10 mouse cellular contexts compared by ENCODE assay signal in genomic region chr16:85898391-85898790, GRCm38 (mm10). TPM values are rescaled to one million over a fixed set of nuclear protein-coding genes. Genes with fewer than 3 reads are reported as not detected.
DNase-seq lines count a peak whose midpoint lies in the region; ATAC-seq and TF ChIP-seq lines count a peak whose summit lies in the region.
"Had no signal": no experiment of that assay in that cellular context is flagged by ENCODE, and none has a peak within 500 bp of the region (broad histone marks: within the 10 kb centered on the region; RNA-seq: fewer than 3 reads in every experiment).

No protein-coding gene starts in this region.

- 0 out of 2 replicates have a peak overlapping the region, but pooled peaks have one; percentile 97 for H3K4me2 ChIP-seq in forebrain, embryonic 15.5 days (replicated peaks)
- no peak overlapping the region for H3K4me2 ChIP-seq in forebrain, postnatal 0 days (ENCODE audit: low read depth)
- peak overlapping the region; percentile 95 for H3K4me2 ChIP-seq in kidney, embryonic 15.5 days
- peak overlapping the region; percentile 94 for H3K4me2 ChIP-seq in neural tube, embryonic 14.5 days (ENCODE audit: low read depth, low read length)

- 77% methylated on average over 4 of the region's 4 CpGs for WGBS in forebrain, embryonic 15.5 days
- WGBS in forebrain, postnatal 0 days, result 76% methylated on average over 4 of the region's 4 CpGs
- 42% methylated on average over 4 of the region's 4 CpGs for WGBS in kidney, embryonic 15.5 days
- WGBS in neural tube, embryonic 14.5 days, result 61% methylated on average over 4 of the region's 4 CpGs

- H3K27ac ChIP-seq in forebrain, embryonic 15.5 days (replicated peaks), result no peak overlapping the region
- H3K27ac ChIP-seq in forebrain, postnatal 0 days (ENCODE audit: low read depth, low read length), result no peak overlapping the region
- H3K27ac ChIP-seq in kidney, embryonic 15.5 days, result no peak overlapping the region
- no peak overlapping the region for H3K27ac ChIP-seq in neural tube, embryonic 14.5 days (ENCODE audit: low read depth, low read length)

- H3K9ac ChIP-seq in forebrain, embryonic 15.5 days (replicated peaks), result no peak overlapping the region
- H3K9ac ChIP-seq in forebrain, postnatal 0 days, result no peak overlapping the region
- H3K9ac ChIP-seq in kidney, embryonic 15.5 days, result no peak overlapping the region
- no peak overlapping the region for H3K9ac ChIP-seq in neural tube, embryonic 14.5 days (replicated peaks; ENCODE audit: low read depth, low read length)

- no peaks in the 10 kb centered on the region for H3K36me3 ChIP-seq in forebrain, embryonic 15.5 days
- H3K36me3 ChIP-seq in forebrain, postnatal 0 days (ENCODE audit: insufficient read depth), result no peaks in the 10 kb centered on the region
- no peaks in the 10 kb centered on the region for H3K36me3 ChIP-seq in kidney, embryonic 15.5 days
- no peaks in the 10 kb centered on the region for H3K36me3 ChIP-seq in neural tube, embryonic 14.5 days (ENCODE audit: control insufficient read depth, insufficient read depth, low read length)

- DNase-seq in forebrain, postnatal 0 days, result no peak
- DNase-seq in gastrocnemius, adult 8-10 months (ENCODE audit: low spot score in 2 of 2), result peak; percentile 48 to 65
- DNase-seq in spleen, adult 12 weeks (ENCODE audit: low spot score), result no peak
- DNase-seq in yolk sac, embryonic 10.5 days (ENCODE audit: low spot score), result no peak
- DNase-seq in left cerebral cortex, postnatal 4 days, result no peak
- DNase-seq: thymus, adult 18-20 months had no signal

- intact Hi-C loops in left cerebral cortex, postnatal 4 days (cut with DNase I), result no loop called here

- no peaks in the 10 kb centered on the region for H3K9me3 ChIP-seq in forebrain, embryonic 15.5 days
- H3K9me3 ChIP-seq in forebrain, postnatal 0 days (ENCODE audit: low read length), result no peaks in the 10 kb centered on the region
- H3K9me3 ChIP-seq in kidney, embryonic 15.5 days (replicated peaks), result no peaks in the 10 kb centered on the region
- no peaks in the 10 kb centered on the region for H3K9me3 ChIP-seq in neural tube, embryonic 14.5 days (ENCODE audit: control insufficient read depth, low read length)

- no peak for ATAC-seq in forebrain, embryonic 15.5 days (replicated peaks)
- ATAC-seq in forebrain, postnatal 0 days, result no peak
- no peak for ATAC-seq in kidney, embryonic 15.5 days (replicated peaks; ENCODE audit: low FRiP score)
- no peak for ATAC-seq in neural tube, embryonic 14.5 days (ENCODE audit: low read depth)

- no peak for TF ChIP-seq CTCF in forebrain, postnatal 0 days (IDR thresholded peaks at IDR 0.05; ENCODE audit: low read depth)

- peaks cover 18% of the 10 kb centered on the region for H3K4me1 ChIP-seq in forebrain, embryonic 15.5 days
- H3K4me1 ChIP-seq in forebrain, postnatal 0 days (ENCODE audit: insufficient read depth), result 0 out of 2 replicates have a peak, but pooled peaks cover 7% of the 10 kb centered on the region
- peaks cover 20% of the 10 kb centered on the region for H3K4me1 ChIP-seq in kidney, embryonic 15.5 days
- H3K4me1 ChIP-seq in neural tube, embryonic 14.5 days (ENCODE audit: control insufficient read depth, insufficient read depth, low read length), result peaks cover 3% of the 10 kb centered on the region; the same call in 1 of the 2 replicates

- 0 out of 2 replicates have a peak, but pooled peaks cover 7% of the 10 kb centered on the region for H3K27me3 ChIP-seq in forebrain, embryonic 15.5 days
- peaks cover 2% of the 10 kb centered on the region; the same call in 1 of the 2 replicates for H3K27me3 ChIP-seq in forebrain, postnatal 0 days (ENCODE audit: insufficient read depth, low read length)
- H3K27me3 ChIP-seq in kidney, embryonic 15.5 days, result no peaks in the 10 kb centered on the region
- H3K27me3 ChIP-seq in neural tube, embryonic 14.5 days (ENCODE audit: control insufficient read depth, insufficient read depth, low read length), result peaks cover 4% of the 10 kb centered on the region; the same call in 1 of the 2 replicates
- H3K27me3 ChIP-seq: CH12.LX had no signal

- H3K4me3 ChIP-seq in forebrain, embryonic 15.5 days, result no peak overlapping the region
- no peak overlapping the region for H3K4me3 ChIP-seq in forebrain, postnatal 0 days (ENCODE audit: low read depth, low read length)
- peak overlapping the region; percentile 58 for H3K4me3 ChIP-seq in kidney, embryonic 15.5 days (replicated peaks)
- peak overlapping the region; percentile 60; the same call in 1 of the 2 replicates for H3K4me3 ChIP-seq in neural tube, embryonic 14.5 days (ENCODE audit: low read depth, low read length)

RNA-seq across cellular contexts. Expression of gene Adamts5, which starts 3.2 kb away (rescaled TPM):
- polyA plus RNA-seq in forebrain, embryonic 15.5 days (2015; fragmentation: Nextera tagmentation; extraction: Ambion mirVana), result 1.8 and 1.9 TPM in 2 replicates
- total RNA-seq in forebrain, postnatal 0 days (2014; rRNA removed), result 2.1 and 2.6 TPM in 2 replicates
- 1.1 and 1.8 TPM in 2 replicates for polyA plus RNA-seq in forebrain, postnatal 0 days (2015; fragmentation: Nextera tagmentation; extraction: Ambion mirVana)
- 1 to 10 TPM; 3.0 to 7.1 (median 3.4) TPM for total RNA-seq in gastrocnemius, adult 8-10 months (2022)
- 5.2 and 5.3 TPM in 2 replicates for polyA plus RNA-seq in kidney, embryonic 15.5 days (2015; fragmentation: Nextera tagmentation; extraction: Ambion mirVana)
- polyA plus RNA-seq in neural tube, embryonic 14.5 days (2014; fragmentation: Nextera tagmentation; extraction: Ambion mirVana), result 3.2 and 4.9 TPM in 2 replicates
- total RNA-seq in left cerebral cortex, postnatal 4 days (2021), result 1 to 10 TPM; 2.0 to 2.5 TPM
- total RNA-seq: CH12.LX had no signal

Comparison
In these comparisons a context has a peak if more than half of its experiments do, and no peak if none do; other contexts are left out.
1. H3K4me3 ChIP-seq: peak in kidney, embryonic 15.5 days (single experiment) and neural tube, embryonic 14.5 days (single experiment); none in forebrain, embryonic 15.5 days (single experiment) and forebrain, postnatal 0 days (single experiment).
2. DNase-seq: peak in gastrocnemius, adult 8-10 months (2 of 2); none in forebrain, postnatal 0 days (single experiment), spleen, adult 12 weeks (single experiment), yolk sac, embryonic 10.5 days (single experiment) and left cerebral cortex, postnatal 4 days (single experiment).